Mouse (Mus musculus) macrophage (primary cell): ENCODE measurements around the gene Snrk. TPM values are rescaled to one million over a fixed set of nuclear protein-coding genes. Genes with fewer than 3 reads are reported as not detected.
"Not testable (repeated sequence)": the region's sequence is repeated elsewhere in the genome, so short reads cannot be mapped to it uniquely, and the experiment has no call there.

Experiments
- H3K27ac ChIP-seq: fragments of 350-480 bp; formaldehyde crosslinking; 2 replicates; pipeline ENCODE4 v1.9.0; 2021
- H3K36me3 ChIP-seq: fragments of 350-480 bp; formaldehyde crosslinking; 2 replicates; pipeline ENCODE4 v1.9.0; 2021; ENCODE audit errors: inconsistent target
- H3K4me3 ChIP-seq: fragments of 350-480 bp; formaldehyde crosslinking; 2 replicates; pipeline ENCODE4 v1.9.0; 2021; ENCODE audit errors: inconsistent target
- H3K79me2 ChIP-seq: fragments of 350-480 bp; formaldehyde crosslinking; 2 replicates; pipeline ENCODE4 v1.9.0; 2021; ENCODE audit errors: inconsistent target
- WGBS: methylation state at CpG from one replicate; pipeline ENCODE4 v1.1.7; 2026; ENCODE audit warnings: inconsistent platforms; ENCODE audit not compliant: missing documents; 5-methylcytosine and 5-hydroxymethylcytosine counted together
- polyA plus RNA-seq: library from polyadenylated mRNA; stranded (reverse); fragments of 250-400 nt; gene quantifications from 3 replicates; pipeline ENCODE4 v1.2.4, GENCODE M21; 2018; ENCODE audit warnings: inconsistent platforms

Snrk gene
- polyA plus RNA-seq, 1 experiment from 2014 or later, result 37.8 TPM

GRCm38 (mm10) chr9:122145677-122146076 is 28.6 kb downstream of the Snrk start:
- Histone ChIP-seq H3K79me2 (peaks cover 43% of the 10 kb centered on the region; the same call in 1 of the 2 replicates), H3K4me3 (no peak overlapping the region), H3K27ac (no peak overlapping the region), H3K36me3 (peaks cover 26% of the 10 kb centered on the region)

- H3K36me3 ChIP-seq, result peaks cover 26% of the 10 kb centered on the region
- H3K27ac ChIP-seq, result no peak overlapping the region
- peaks cover 37% of the 10 kb centered on the region; the same call in 1 of the 2 replicates for H3K79me2 ChIP-seq
- no peak overlapping the region for H3K4me3 ChIP-seq
- 90% methylated on average over 4 of the region's 4 CpGs for WGBS
Observed at GRCm38 (mm10) chr9:122146124-122146870, 29.2 kb downstream of the Snrk start.

- Histone ChIP-seq H3K79me2 (peaks cover 23% of the 10 kb centered on the region; the same call in 1 of the 2 replicates), H3K27ac (no peak overlapping the region), H3K4me3 (no peak overlapping the region), H3K36me3 (peaks cover 21% of the 10 kb centered on the region)
- 97% methylated on average over 3 of the region's 3 CpGs for WGBS
Observed at GRCm38 (mm10) chr9:122148356-122148755, 31.3 kb downstream of the Snrk start.

GRCm38 (mm10) chr9:122149997-122150826 is 33.1 kb downstream of the Snrk start:
- 41% methylated on average over 9 of the region's 9 CpGs for whole genome bisulfite sequencing
- no peak overlapping the region for H3K27ac ChIP-seq

GRCm38 (mm10) chr9:122152063-122152462 is 35.0 kb downstream of the Snrk start:
- Histone ChIP-seq H3K27ac (no peak overlapping the region), H3K36me3 (peaks cover 7% of the 10 kb centered on the region; the same call in 1 of the 2 replicates), H3K79me2 (peaks cover 18% of the 10 kb centered on the region; the same call in 1 of the 2 replicates), H3K4me3 (no peak overlapping the region)
- WGBS, result 81% methylated on average over 4 of the region's 4 CpGs

More at GRCm38 (mm10) chr9:122149997-122150826, 33.1 kb downstream of the Snrk start:
- Histone ChIP-seq H3K36me3 (peaks cover 3% of the 10 kb centered on the region; the same call in 1 of the 2 replicates), H3K79me2 (peaks cover 18% of the 10 kb centered on the region; the same call in 1 of the 2 replicates), H3K4me3 (no peak overlapping the region)

- 100% methylated on average over 1 of the region's 1 CpGs for WGBS
- Histone ChIP-seq H3K79me2 (peaks cover 18% of the 10 kb centered on the region; the same call in 1 of the 2 replicates), H3K4me3 (no peak overlapping the region), H3K36me3 (peaks cover 11% of the 10 kb centered on the region), H3K27ac (no peak overlapping the region)
Observed at GRCm38 (mm10) chr9:122152501-122152900, 35.4 kb downstream of the Snrk start.

- Histone ChIP-seq H3K4me3 (no peak overlapping the region), H3K79me2 (peaks cover 12% of the 10 kb centered on the region; the same call in 1 of the 2 replicates), H3K27ac (no peak overlapping the region), H3K36me3 (peaks cover 20% of the 10 kb centered on the region)
- 100% methylated on average over 3 of the region's 3 CpGs for WGBS
Observed at GRCm38 (mm10) chr9:122153436-122153835, 36.4 kb downstream of the Snrk start.

GRCm38 (mm10) chr9:122155193-122155592 is 38.1 kb downstream of the Snrk start:
- 100% methylated on average over 1 of the region's 1 CpGs for WGBS

GRCm38 (mm10) chr9:122156389-122157078 is 39.5 kb downstream of the Snrk start:
- Histone ChIP-seq H3K4me3 (no peak overlapping the region), H3K36me3 (peaks cover 44% of the 10 kb centered on the region), H3K27ac (no peak overlapping the region), H3K79me2 (peaks cover 6% of the 10 kb centered on the region; the same call in 1 of the 2 replicates)
- 90% methylated on average over 5 of the region's 5 CpGs for WGBS

More at GRCm38 (mm10) chr9:122155193-122155592, 38.1 kb downstream of the Snrk start:
- no peak overlapping the region for H3K4me3 ChIP-seq
- no peak overlapping the region for H3K27ac ChIP-seq
- peaks cover 33% of the 10 kb centered on the region for H3K36me3 ChIP-seq
- peaks cover 6% of the 10 kb centered on the region; the same call in 1 of the 2 replicates for H3K79me2 ChIP-seq

- Histone ChIP-seq H3K27ac (no peak overlapping the region), H3K36me3 (peaks cover 44% of the 10 kb centered on the region)
- WGBS, result 95% methylated on average over 14 of the region's 14 CpGs
Observed at GRCm38 (mm10) chr9:122157079-122157441, 40.0 kb downstream of the Snrk start.

GRCm38 (mm10) chr9:122164535-122164934 is 47.5 kb downstream of the Snrk start:
- peaks cover 43% of the 10 kb centered on the region; the same call in 1 of the 2 replicates for H3K36me3 ChIP-seq
- 93% methylated on average over 4 of the region's 4 CpGs for WGBS

More at GRCm38 (mm10) chr9:122157079-122157441, 40.0 kb downstream of the Snrk start:
- H3K79me2 ChIP-seq, result peaks cover 6% of the 10 kb centered on the region; the same call in 1 of the 2 replicates
- no peak overlapping the region for H3K4me3 ChIP-seq

GRCm38 (mm10) chr9:122167719-122168118 is 50.7 kb downstream of the Snrk start:
- H3K4me3 ChIP-seq, H3K79me2 ChIP-seq, H3K27ac ChIP-seq: not testable (repeated sequence)
- WGBS, result 90% methylated on average over 4 of the region's 5 CpGs
- H3K36me3 ChIP-seq, result peaks cover 27% of the 10 kb centered on the region; the same call in 1 of the 2 replicates

More at GRCm38 (mm10) chr9:122164535-122164934, 47.5 kb downstream of the Snrk start:
- Histone ChIP-seq H3K79me2 (no peaks in the 10 kb centered on the region), H3K27ac (no peak overlapping the region), H3K4me3 (no peak overlapping the region)

GRCm38 (mm10) chr9:122169901-122170300 is 52.8 kb downstream of the Snrk start:
- Histone ChIP-seq H3K4me3 (no peak overlapping the region), H3K36me3 (peaks cover 17% of the 10 kb centered on the region; the same call in 1 of the 2 replicates), H3K27ac (no peak overlapping the region), H3K79me2 (no peaks in the 10 kb centered on the region)
- WGBS, result 85% methylated on average over 6 of the region's 6 CpGs

- no peaks in the 10 kb centered on the region for H3K79me2 ChIP-seq
- no peaks in the 10 kb centered on the region for H3K36me3 ChIP-seq
- H3K27ac ChIP-seq, result no peak overlapping the region
- H3K4me3 ChIP-seq, result no peak overlapping the region
- 96% methylated on average over 10 of the region's 11 CpGs for WGBS
Observed at GRCm38 (mm10) chr9:122172612-122173186, 55.6 kb downstream of the Snrk start.
